Mouse (Mus musculus) CH12F3 (cell line): ENCODE results near the gene Smco3.
"Not testable (repeated sequence)": the region's sequence is repeated elsewhere in the genome, so short reads cannot be mapped to it uniquely, and the experiment has no call there.

Experiments used
- in situ Hi-C: fragments of 300-500 bp; cut with MboI; formaldehyde crosslinking; loops from 2 replicates; pipeline ENCODE4 v1.14.3; 2020; ENCODE audit warnings: low sequenced_read_pairs

Smco3 gene

GRCm38 (mm10) chr6:136835352-136835751 lies at the start of gene Smco3:
Smco3 (minus strand) TSS chr6:136835452.
- in situ Hi-C loops, result no loop called here

GRCm38 (mm10) chr6:136884766-136885165 lies 49.5 kb upstream of the Smco3 start:
- in situ Hi-C loops, result not testable (repeated sequence)

DNA sequence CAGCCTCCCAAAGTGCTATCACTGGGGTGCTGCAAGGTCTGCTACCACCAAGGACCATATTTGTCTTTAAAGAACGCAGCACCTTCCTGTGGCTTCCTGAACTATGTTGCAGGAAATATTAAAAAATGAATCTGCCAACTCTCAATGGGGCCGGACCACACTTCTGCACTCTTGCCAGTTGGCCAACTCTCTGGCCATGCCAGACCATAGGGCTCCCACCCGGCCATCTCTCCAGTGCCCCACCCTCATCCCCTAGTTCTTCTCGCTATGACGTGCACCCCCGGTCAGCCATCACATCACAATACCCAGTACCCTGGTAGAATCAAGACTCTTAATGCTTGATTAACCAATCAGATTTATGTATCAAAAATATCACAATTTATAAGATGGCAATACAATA lies 48.7 kb upstream of the Smco3 start:
- in situ Hi-C loops, result no loop called here

DNA sequence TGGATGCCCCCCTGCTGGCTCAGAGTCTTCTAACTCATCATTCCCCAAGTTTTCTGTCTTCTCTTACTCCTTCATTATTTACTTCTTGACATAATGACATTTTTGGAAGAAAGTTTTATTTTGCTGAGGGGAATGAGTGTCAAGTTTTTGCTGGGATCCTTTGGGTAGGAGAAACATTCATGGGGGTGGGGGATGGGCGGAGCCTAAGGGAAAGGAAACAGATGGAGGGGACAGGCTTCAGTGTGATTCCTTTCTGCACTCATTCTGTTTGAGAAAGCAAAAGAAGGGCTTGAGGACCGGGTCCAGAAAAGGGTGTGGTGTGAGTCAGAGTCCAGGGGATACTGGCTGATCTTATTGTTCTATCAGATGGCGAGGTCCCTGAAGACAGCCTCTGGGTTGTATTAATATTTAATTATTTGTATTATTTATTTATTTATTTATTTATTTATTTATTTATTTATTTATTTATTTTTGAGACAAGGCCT lies 48.2 kb upstream of the Smco3 start:
- in situ Hi-C loops, result no loop called here

GRCm38 (mm10) chr6:136881678-136882077 lies 46.4 kb upstream of the Smco3 start:
- in situ Hi-C loops, result no loop called here

DNA sequence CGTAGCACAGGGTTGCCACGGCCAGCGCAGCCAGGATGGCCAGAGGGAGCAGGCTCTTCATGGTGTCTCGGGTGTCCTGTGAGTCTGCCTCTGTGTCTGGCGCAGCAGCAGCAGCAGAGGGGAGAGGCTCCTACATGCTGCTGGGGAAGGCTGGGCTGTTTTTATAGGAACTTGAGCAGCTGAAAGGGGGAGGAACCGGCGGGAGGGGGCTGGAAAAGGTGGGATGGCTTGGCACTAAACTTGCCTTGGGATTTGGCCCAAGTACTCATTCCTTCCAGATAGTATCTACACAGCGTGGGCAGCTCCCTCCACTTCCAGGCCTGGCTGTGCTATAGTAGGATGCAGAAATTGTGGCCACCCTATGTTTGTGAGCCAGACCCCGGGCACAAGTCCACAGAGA lies 40.4 kb upstream of the Smco3 start, which contains the start of gene Mgp:
Gene Mgp, minus strand, starts transcription at position 154 of the 400 bp plus-strand sequence.
- in situ Hi-C loops, result no loop called here

DNA sequence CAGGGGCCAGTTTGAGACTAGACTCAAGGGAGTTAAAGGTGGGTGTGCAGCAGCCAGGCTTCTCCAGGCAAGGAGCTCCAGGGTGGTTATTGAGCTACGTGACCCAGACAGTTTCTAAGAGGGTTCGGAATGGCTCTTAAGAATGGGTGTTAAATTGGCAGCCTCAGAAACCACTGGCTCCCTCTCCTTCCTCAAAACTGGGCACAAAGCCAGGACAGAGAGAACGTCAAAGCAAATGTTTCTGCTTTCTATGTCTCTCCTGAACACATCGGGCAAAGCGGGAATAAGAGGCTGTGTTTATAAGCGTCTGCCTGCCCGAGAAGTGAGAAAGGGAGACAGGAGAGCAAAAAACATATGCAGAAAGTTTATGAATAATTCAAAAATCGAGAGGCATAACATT lies 39.3 kb upstream of the Smco3 start:
- in situ Hi-C loops, result no loop called here

GRCm38 (mm10) chr6:136868921-136869320 lies 33.7 kb upstream of the Smco3 start:
- in situ Hi-C loops, result no loop called here

- in situ Hi-C loops, result no loop called here
Measured at GRCm38 (mm10) chr6:136866150-136866549, 30.9 kb upstream of the Smco3 start.

GRCm38 (mm10) chr6:136865360-136865759 lies 30.1 kb upstream of the Smco3 start:
- in situ Hi-C loops, result no loop called here

GRCm38 (mm10) chr6:136861020-136861419 lies 25.8 kb upstream of the Smco3 start:
- in situ Hi-C loops, result no loop called here

DNA sequence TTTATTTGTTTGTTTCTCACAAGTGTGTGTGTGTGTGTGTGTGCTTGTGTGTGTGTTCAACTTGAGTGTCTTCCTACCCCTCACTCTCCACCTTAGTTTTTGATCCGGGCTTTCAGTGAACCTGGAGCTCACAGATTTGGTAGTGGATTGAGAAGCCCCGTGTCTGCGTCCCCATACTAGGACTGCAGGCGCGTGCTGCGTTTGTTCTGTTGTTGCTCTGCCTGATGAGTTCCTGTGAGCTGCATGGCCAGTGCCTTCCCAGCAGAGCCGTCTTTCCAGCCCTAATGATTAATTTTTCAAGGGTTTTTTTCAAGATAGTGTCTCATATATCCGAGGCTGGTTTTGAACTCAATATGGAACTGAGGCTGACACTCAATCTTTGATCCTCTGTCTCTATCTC lies 23.2 kb upstream of the Smco3 start:
- in situ Hi-C loops, result no loop called here

GRCm38 (mm10) chr6:136857873-136858260 lies 22.6 kb upstream of the Smco3 start:
- in situ Hi-C loops, result no loop called here

- in situ Hi-C loops, result no loop called here
Measured at GRCm38 (mm10) chr6:136857186-136857872, 22.1 kb upstream of the Smco3 start, which contains the start of gene Art4. Art4 (minus strand) TSS chr6:136857733.

DNA sequence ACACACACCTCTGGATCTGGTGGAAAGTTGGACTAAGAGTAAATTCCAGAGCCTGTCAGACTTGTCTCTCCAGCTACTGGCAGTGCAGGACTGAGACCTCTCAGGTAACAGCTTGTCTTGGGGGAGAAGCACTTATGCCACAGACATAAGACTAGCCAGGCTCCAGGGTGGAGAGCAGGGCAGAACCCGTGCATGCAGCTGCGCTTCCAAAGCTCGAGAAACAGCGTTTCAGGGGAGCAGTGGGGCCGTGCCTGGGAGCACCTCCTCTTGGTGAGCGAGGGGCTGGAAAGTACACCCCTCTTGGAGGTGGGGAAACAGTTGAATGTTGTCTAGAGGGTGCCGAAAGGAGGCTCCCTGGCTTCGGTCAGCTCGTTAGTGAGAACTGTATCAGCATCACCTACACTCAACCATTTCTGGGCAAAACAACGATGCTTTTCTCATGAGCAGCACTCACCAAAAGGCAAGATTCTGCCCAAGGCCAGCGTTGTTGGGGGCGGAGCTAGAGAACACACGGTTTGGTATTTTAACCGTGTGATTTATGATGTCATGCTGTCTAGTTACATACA lies 20.9 kb upstream of the Smco3 start:
- in situ Hi-C loops, result no loop called here

DNA sequence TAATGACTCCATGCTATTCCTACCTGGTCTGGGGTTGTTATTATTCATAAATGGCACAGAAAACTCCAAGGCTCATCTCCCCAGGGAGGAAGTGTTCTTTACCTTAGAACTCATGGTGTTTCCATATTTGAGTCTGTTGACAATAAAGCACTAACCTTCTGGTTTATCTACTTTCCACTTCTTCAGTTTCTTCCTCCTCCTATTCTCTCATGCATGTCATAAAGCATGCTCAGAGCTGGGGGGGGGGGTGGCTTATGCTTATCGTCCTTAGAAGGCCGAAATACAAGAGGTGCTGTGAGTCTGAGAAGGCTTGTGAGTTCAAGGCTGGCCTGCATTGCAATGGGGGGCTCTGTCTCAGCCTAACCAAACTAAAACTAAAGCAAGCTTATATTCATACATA lies 19.9 kb upstream of the Smco3 start:
- in situ Hi-C loops, result no loop called here

DNA sequence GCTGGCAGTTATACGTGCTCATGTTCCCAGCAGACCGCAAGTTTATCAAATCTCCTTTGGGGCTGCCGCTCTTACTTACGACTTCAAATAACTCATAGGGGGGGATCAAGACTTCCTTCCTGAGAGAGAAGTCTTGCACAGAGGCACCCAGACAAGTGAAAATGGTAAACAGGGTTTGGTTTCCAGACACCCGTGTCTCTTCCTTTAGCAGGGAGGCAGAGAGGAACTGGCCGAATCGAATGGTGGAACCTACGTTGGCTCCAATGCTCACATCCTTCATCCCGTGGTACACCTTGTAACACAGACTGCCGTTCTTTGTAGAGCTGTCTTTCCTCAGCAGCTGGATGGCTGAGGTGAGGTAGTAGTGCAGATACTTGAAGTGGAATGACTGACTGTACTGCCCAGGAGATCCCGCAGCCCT lies 19.1 kb upstream of the Smco3 start:
- in situ Hi-C loops, result no loop called here

DNA sequence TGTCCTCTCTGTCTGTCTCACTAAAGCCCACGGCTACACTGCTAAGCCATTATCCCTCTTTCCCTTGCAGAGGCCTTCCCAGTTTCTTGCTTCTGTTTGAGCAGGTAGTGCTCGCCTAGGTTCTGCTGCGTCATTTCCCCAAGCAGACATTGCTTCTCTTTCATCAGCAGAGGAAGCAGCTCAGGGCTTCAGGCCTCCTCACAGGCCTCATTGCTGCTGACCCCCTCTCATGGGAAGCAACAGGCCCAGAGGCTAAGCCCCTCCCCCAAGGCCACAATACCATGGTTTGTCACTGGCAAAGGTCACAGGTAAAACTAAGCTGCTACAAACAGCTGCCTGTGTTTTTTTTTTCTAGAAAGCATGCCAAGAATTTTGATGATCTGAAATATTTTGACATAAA lies 17.5 kb upstream of the Smco3 start:
- in situ Hi-C loops, result no loop called here

GRCm38 (mm10) chr6:136852348-136852747 lies 17.1 kb upstream of the Smco3 start:
- in situ Hi-C loops, result no loop called here

DNA sequence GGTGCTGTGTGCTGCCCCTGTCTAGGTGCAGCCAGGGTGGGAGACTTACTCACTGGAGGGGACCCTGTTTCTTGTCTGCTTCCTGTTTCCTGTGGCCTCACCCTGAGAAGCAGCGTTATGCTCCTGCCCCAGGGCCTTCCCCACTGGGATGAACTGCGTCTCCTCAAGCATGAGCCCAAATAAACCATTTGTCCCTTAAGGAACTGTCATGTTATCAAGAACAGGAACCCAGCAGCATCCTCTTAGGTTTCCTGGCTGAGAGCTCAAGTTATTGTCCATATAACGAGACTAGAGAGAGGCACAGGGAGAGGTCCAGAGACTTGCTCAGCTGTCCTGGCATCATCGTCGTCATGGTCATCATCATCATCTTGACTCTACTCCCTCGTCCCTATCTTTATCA lies 15.0 kb upstream of the Smco3 start:
- in situ Hi-C loops, result no loop called here

GRCm38 (mm10) chr6:136848971-136849370 lies 13.7 kb upstream of the Smco3 start:
- in situ Hi-C loops, result no loop called here

DNA sequence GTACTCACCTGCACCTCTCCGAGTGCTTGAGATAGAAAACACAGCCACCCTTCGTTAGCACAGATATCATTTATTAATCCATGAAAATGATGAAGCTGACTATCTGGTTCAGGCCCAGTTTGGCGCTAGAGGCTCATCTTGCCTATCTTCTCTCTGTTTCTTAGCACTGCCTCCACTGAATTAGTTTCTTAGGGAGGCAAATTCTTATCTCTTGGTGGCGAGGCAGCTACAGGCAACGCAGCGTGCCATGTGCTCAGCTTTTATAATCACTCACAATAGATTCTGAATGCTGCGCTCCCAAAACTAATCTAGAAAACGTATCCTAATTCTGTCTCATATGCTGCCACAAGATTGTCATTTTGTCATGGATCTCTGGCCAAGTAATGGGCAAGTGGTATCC lies 13.1 kb upstream of the Smco3 start:
- in situ Hi-C loops, result no loop called here

GRCm38 (mm10) chr6:136847790-136848189 lies 12.5 kb upstream of the Smco3 start:
- in situ Hi-C loops, result no loop called here
